Mouse (Mus musculus) cerebellum, adult (tissue): ENCODE measurements at regions not wholly inside any gene's neighbourhood (a gene's known extent, or its start where the extent isn't known, plus 50 kb on each side); places are given as distances from the start of the nearest gene placed in this dataset.

Source experiments
- ATAC-seq: cut with Nextera tagmentation; 2 replicates; pipeline ENCODE4 v1.9.2; 2017; ENCODE audit warnings: mild to moderate bottlenecking, moderate library complexity, mixed read lengths; ENCODE audit not compliant: insufficient number of reproducible peaks, low FRiP score, low TSS enrichment

- ATAC-seq = no peak
Observed at GRCm38 (mm10) chr3:118418981-118419380, 142.9 kb upstream of the Dpyd start.

- ATAC-seq = no peak
Observed at GRCm38 (mm10) chr3:118421701-118422100, 140.2 kb upstream of the Dpyd start.

- ATAC-seq = no peak
Observed at GRCm38 (mm10) chr3:118425748-118426147, 136.2 kb upstream of the Dpyd start.

GRCm38 (mm10) chr3:118428523-118428922 is 133.4 kb upstream of the Dpyd start:
- ATAC-seq = no peak

GRCm38 (mm10) chr3:118429825-118430630 is 131.9 kb upstream of the Dpyd start:
- peak; percentile 64 for ATAC-seq

- peak; percentile 8; the same call in 1 of the 2 replicates for ATAC-seq
Observed at GRCm38 (mm10) chr3:118430631-118430906, 131.4 kb upstream of the Dpyd start.

- ATAC-seq = no peak
Observed at GRCm38 (mm10) chr3:118431031-118431723, 130.8 kb upstream of the Dpyd start.

- no peak for ATAC-seq
Observed at GRCm38 (mm10) chr3:118433441-118434021, 128.4 kb upstream of the Dpyd start.

GRCm38 (mm10) chr3:118434311-118434710 is 127.6 kb upstream of the Dpyd start:
- 0 out of 2 replicates have a peak, but pooled peaks have one; percentile 7 for ATAC-seq

- ATAC-seq = no peak
Observed at GRCm38 (mm10) chr3:118434847-118435246, 127.1 kb upstream of the Dpyd start.

GRCm38 (mm10) chr3:118435248-118435647 is 126.7 kb upstream of the Dpyd start:
- ATAC-seq = no peak

- peak; percentile 82 for ATAC-seq
Observed at GRCm38 (mm10) chr3:118443742-118444332, 118.1 kb upstream of the Dpyd start.

- no peak for ATAC-seq
Observed at GRCm38 (mm10) chr3:118445360-118445759, 116.6 kb upstream of the Dpyd start.

- no peak for ATAC-seq
Observed at GRCm38 (mm10) chr3:118459636-118460035, 102.3 kb upstream of the Dpyd start.

GRCm38 (mm10) chr3:118465611-118466010 is 96.3 kb upstream of the Dpyd start:
- ATAC-seq = no peak

GRCm38 (mm10) chr3:118472215-118472799 is 89.6 kb upstream of the Dpyd start:
- ATAC-seq = no peak

- no peak for ATAC-seq
Observed at GRCm38 (mm10) chr3:118478065-118478464, 83.9 kb upstream of the Dpyd start.

- ATAC-seq = no peak
Observed at GRCm38 (mm10) chr3:118480515-118481248, 81.2 kb upstream of the Dpyd start.

- ATAC-seq = no peak
Observed at GRCm38 (mm10) chr3:118485966-118486365, 76.0 kb upstream of the Dpyd start.

- ATAC-seq = no peak
Observed at GRCm38 (mm10) chr3:118487408-118487807, 74.5 kb upstream of the Dpyd start.
